Mouse (Mus musculus): ENCODE data around the gene Hc. TPM values are rescaled to one million over a fixed set of nuclear protein-coding genes. Genes with fewer than 3 reads are reported as not detected.

The Hc gene
- polyA plus RNA-seq, 1 experiment from 2014 or later, result 0.47 TPM

DNA sequence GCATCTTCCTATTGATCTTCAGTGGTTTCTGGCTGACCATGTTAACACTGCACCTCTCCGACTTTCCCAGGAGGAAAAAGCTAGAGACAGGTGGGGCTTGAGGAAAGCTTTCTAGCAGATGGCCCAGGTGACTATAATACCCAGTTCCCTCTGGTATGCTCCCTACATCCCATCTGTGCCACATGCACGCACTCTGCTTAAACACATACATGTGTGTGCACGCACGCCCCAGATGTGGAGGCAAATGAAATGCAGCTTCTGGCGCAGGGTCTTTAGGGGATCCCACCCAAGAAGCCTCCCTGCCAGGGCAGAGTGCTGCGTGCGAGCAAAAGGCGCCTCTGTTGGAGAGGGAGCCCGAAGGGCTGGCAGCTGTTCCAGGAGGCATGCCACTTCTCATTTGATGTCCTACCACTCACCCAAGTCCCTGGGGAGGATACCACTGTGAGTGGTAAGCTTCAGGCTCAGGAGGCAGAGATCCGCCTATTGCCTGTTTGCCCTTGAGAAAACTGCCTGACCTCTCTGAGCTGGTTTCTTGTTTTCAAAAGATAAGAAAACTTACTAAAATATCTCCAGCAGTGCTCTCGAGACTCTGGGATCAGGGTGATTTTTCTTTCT is 120.1 kb downstream of the Hc start:
- no peak for ATAC-seq (ENCODE audit: low FRiP score)
- H3K36me3 ChIP-seq, result no peaks in the 10 kb centered on the region
- 63% methylated on average over 11 of the region's 11 CpGs for WGBS
- no peaks in the 10 kb centered on the region for H3K27me3 ChIP-seq
- no peak overlapping the region for H3K4me3 ChIP-seq
- no peak overlapping the region for H3K27ac ChIP-seq
- H3K9me3 ChIP-seq, result no peaks in the 10 kb centered on the region
- H3K4me2 ChIP-seq, result no peak overlapping the region
- H3K9ac ChIP-seq, result no peak overlapping the region
- peaks cover 12% of the 10 kb centered on the region; the same call in 1 of the 2 replicates for H3K4me1 ChIP-seq (replicated peaks)

DNA sequence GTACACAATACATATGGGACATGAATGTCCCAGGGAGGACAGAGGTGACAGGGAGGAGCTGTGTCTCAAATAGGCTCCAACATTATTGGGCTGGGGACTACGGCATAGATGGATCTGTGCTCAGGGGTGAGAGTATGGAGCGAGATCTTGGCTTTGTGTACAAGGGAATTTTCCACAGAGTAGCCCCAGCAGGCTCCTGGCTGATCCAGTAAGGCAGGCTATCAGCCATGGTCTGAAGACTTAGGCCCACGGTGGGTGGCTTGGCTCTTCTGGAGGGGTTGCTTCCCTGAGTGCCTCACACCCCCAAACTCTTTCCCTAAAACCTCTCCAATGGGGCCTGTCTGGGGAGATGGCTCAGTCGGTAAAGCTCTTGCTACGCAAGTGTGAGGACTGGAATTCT is 121.0 kb downstream of the Hc start:
- WGBS, result 77% methylated on average over 5 of the region's 5 CpGs
- peaks cover 12% of the 10 kb centered on the region; the same call in 1 of the 2 replicates for H3K4me1 ChIP-seq (replicated peaks)
- H3K4me2 ChIP-seq, result no peak overlapping the region
- H3K27ac ChIP-seq, result no peak overlapping the region
- no peaks in the 10 kb centered on the region for H3K27me3 ChIP-seq
- H3K9ac ChIP-seq, result no peak overlapping the region
- no peak for ATAC-seq (ENCODE audit: low FRiP score)
- no peaks in the 10 kb centered on the region for H3K9me3 ChIP-seq
- no peaks in the 10 kb centered on the region for H3K36me3 ChIP-seq
- no peak overlapping the region for H3K4me3 ChIP-seq

DNA sequence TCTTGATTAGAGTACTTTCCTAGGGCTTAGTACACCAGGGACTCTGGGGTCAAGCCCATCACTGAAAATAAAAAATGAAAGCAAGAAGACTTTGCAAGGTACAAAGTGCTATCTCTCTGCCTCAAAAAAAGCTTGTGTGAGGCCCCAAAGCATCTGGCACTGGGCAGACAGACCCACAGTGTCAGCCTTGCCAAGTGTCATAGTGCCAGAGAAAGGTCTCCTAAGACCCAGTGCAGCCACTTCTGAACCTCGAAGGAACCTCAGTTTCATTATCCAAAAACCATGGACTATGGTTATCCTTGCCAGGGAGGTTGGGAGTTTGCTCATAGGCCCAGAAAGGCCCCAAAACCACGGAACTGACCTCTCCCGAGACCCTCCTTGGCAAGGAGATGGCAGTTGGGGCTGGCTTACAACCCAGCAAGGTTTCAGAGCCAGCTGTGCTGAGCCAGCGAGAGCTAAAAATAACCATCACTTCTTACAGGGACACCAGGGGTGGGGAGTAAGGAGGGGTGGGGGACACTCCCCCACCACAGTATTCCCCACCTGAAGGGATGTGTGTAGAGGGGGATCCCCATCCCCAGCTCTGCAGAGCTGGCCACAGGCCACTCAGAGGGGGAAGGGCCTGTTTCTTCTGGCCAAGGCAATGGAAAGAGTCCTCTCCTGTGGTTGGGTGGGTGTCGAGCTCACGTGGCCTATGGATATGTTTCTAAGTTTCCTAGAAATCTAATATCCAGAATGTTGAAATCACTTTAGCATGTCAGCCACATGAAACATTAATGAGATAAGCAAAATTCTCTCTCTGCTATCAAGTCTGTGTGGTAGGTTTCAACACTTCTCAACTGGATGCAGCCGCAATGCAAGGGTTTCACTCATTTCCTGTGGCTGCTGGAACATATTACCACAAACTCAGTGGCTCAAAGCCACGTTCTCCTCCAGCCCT is 122.7 kb downstream of the Hc start:
- no peaks in the 10 kb centered on the region for H3K9me3 ChIP-seq
- no peaks in the 10 kb centered on the region for H3K36me3 ChIP-seq
- H3K27ac ChIP-seq, result no peak overlapping the region
- H3K4me2 ChIP-seq, result no peak overlapping the region
- WGBS, result 79% methylated on average over 8 of the region's 8 CpGs
- H3K4me3 ChIP-seq, result no peak overlapping the region
- H3K4me1 ChIP-seq (replicated peaks), result peaks cover 12% of the 10 kb centered on the region; the same call in 1 of the 2 replicates
- H3K9ac ChIP-seq, result no peak overlapping the region
- H3K27me3 ChIP-seq, result no peaks in the 10 kb centered on the region
- no peak for ATAC-seq (ENCODE audit: low FRiP score)

DNA sequence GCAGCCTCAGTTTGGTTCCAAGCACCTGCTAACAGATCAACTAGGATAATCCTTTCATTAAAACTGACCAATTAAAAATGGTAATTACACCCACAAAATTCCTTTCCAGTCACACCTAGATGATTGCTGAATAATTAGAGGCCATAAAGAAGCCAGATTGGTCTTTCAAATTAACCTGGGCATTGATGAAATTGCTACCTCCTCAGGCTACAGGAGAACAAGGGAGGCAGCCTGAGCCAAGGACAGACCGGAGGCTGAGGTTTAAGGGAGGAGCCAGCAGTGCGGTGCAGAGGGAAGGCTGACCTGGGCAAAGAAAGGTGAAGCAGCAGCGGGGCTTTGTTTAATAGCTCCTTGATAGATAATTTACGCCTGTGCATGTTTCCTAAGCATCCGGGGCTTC is 123.8 kb downstream of the Hc start:
- 51% methylated on average over 5 of the region's 5 CpGs for WGBS
- H3K4me2 ChIP-seq, result no peak overlapping the region
- H3K9ac ChIP-seq, result no peak overlapping the region
- ATAC-seq (ENCODE audit: low FRiP score), result no peak
- no peak overlapping the region for H3K27ac ChIP-seq
- no peaks in the 10 kb centered on the region for H3K9me3 ChIP-seq
- H3K4me3 ChIP-seq, result no peak overlapping the region
- H3K4me1 ChIP-seq (replicated peaks), result peaks cover 12% of the 10 kb centered on the region; the same call in 1 of the 2 replicates
- no peaks in the 10 kb centered on the region for H3K36me3 ChIP-seq
- H3K27me3 ChIP-seq, result no peaks in the 10 kb centered on the region

Other genes with a start within 250 kb of the Hc start
- gene Fbxw2, start 235.1 kb downstream of the Hc start, polyA plus RNA-seq (2015; fragmentation: Nextera tagmentation; extraction: Ambion mirVana), result 83.1 and 83.8 TPM in 2 replicates
- not detected in 2 replicates for gene Gm34653, start 228.4 kb downstream of the Hc start, polyA plus RNA-seq (2015; fragmentation: Nextera tagmentation; extraction: Ambion mirVana)
- not detected in 2 replicates for gene Cutal, start 187.0 kb downstream of the Hc start, polyA plus RNA-seq (2015; fragmentation: Nextera tagmentation; extraction: Ambion mirVana)
- 95.6 and 105 TPM in 2 replicates for gene Psmd5, start 186.5 kb downstream of the Hc start, polyA plus RNA-seq (2015; fragmentation: Nextera tagmentation; extraction: Ambion mirVana)
- 1.1 and 1.3 TPM in 2 replicates for gene Phf19, start 147.4 kb downstream of the Hc start, polyA plus RNA-seq (2015; fragmentation: Nextera tagmentation; extraction: Ambion mirVana)
- gene Traf1, start 99.7 kb downstream of the Hc start, polyA plus RNA-seq (2015; fragmentation: Nextera tagmentation; extraction: Ambion mirVana), result 0.73 and 1.9 TPM in 2 replicates
- 0.58 TPM in 1 of 2 replicates, not detected in the other for gene AI182371, start 40.1 kb upstream of the Hc start, polyA plus RNA-seq (2015; fragmentation: Nextera tagmentation; extraction: Ambion mirVana)
- 11.9 and 13.8 TPM in 2 replicates for gene Cntrl, start 48.1 kb upstream of the Hc start, polyA plus RNA-seq (2015; fragmentation: Nextera tagmentation; extraction: Ambion mirVana)
- gene Rab14, start 139.7 kb upstream of the Hc start, polyA plus RNA-seq (2015; fragmentation: Nextera tagmentation; extraction: Ambion mirVana), result 462 and 482 TPM in 2 replicates
- 27.4 and 28.2 TPM in 2 replicates for gene Gsn, start 194.9 kb upstream of the Hc start, polyA plus RNA-seq (2015; fragmentation: Nextera tagmentation; extraction: Ambion mirVana)